Mouse (Mus musculus): ENCODE results near the gene Timm50. TPM values are rescaled to one million over a fixed set of nuclear protein-coding genes. Genes with fewer than 3 reads are reported as not detected.

Timm50 gene
- polyA plus RNA-seq, 1 experiment from 2014 or later: 174 TPM

- Histone ChIP-seq H3K27ac (no peak overlapping the region), H3K4me1 (no peaks in the 10 kb centered on the region), H3K4me3 (no peak overlapping the region), H3K9ac (no peak overlapping the region), H3K4me2 (replicated peaks) (no peak overlapping the region), H3K36me3 (peaks cover 98% of the 10 kb centered on the region), H3K27me3 (replicated peaks) (no peaks in the 10 kb centered on the region), H3K9me3 (no peaks in the 10 kb centered on the region)
- 94% methylated on average over 17 of the region's 17 CpGs for WGBS
- no peak for ATAC-seq (ENCODE audit: low FRiP score, low read depth)
Measured at GRCm38 (mm10) chr7:28318714-28319113, 6.8 kb upstream of the Timm50 start.

- no peak for ATAC-seq (ENCODE audit: low FRiP score, low read depth)
- Histone ChIP-seq H3K9me3 (no peaks in the 10 kb centered on the region), H3K27ac (no peak overlapping the region), H3K4me3 (no peak overlapping the region), H3K4me1 (no peaks in the 10 kb centered on the region), H3K4me2 (replicated peaks) (no peak overlapping the region), H3K27me3 (replicated peaks) (no peaks in the 10 kb centered on the region), H3K9ac (no peak overlapping the region), H3K36me3 (peaks cover 91% of the 10 kb centered on the region)
- 91% methylated on average over 3 of the region's 3 CpGs for WGBS
Measured at GRCm38 (mm10) chr7:28318036-28318435, 6.2 kb upstream of the Timm50 start.

GRCm38 (mm10) chr7:28311151-28311925 is 534 bp downstream of the Timm50 start:
- peak; percentile 59 for ATAC-seq (ENCODE audit: low FRiP score, low read depth)
- H3K27me3 ChIP-seq (replicated peaks): no peaks in the 10 kb centered on the region
- H3K36me3 ChIP-seq: peaks cover 65% of the 10 kb centered on the region

GRCm38 (mm10) chr7:28309737-28310136 is 2.1 kb downstream of the Timm50 start:
- peak overlapping the region; percentile 2; the same call in 1 of the 2 replicates for H3K9ac ChIP-seq
- no peaks in the 10 kb centered on the region for H3K27me3 ChIP-seq (replicated peaks)
- H3K4me2 ChIP-seq (replicated peaks): peak overlapping the region; percentile 95
- 41% methylated on average over 9 of the region's 9 CpGs for WGBS
- no peak for ATAC-seq (ENCODE audit: low FRiP score, low read depth)
- H3K36me3 ChIP-seq: peaks cover 65% of the 10 kb centered on the region
- H3K9me3 ChIP-seq: no peaks in the 10 kb centered on the region
- peaks cover 22% of the 10 kb centered on the region for H3K4me1 ChIP-seq
- peak overlapping the region; percentile 7; the same call in 1 of the 2 replicates for H3K4me3 ChIP-seq
- no peak overlapping the region; the same call in 1 of the 2 replicates for H3K27ac ChIP-seq

More at GRCm38 (mm10) chr7:28311151-28311925, 534 bp downstream of the Timm50 start:
- peak overlapping the region; percentile 95 for H3K4me2 ChIP-seq (replicated peaks)
- H3K9ac ChIP-seq: peak overlapping the region; percentile 82
- 0 out of 2 replicates have a peak overlapping the region, but pooled peaks have one; percentile 5 for H3K27ac ChIP-seq
- no peaks in the 10 kb centered on the region for H3K9me3 ChIP-seq
- 6% methylated on average over 35 of the region's 35 CpGs for WGBS
- H3K4me3 ChIP-seq: peak overlapping the region; percentile 76
- H3K4me1 ChIP-seq: peaks cover 22% of the 10 kb centered on the region

GRCm38 (mm10) chr7:28306216-28306615 is 5.7 kb downstream of the Timm50 start:
- Histone ChIP-seq H3K9ac (no peak overlapping the region), H3K27me3 (replicated peaks) (no peaks in the 10 kb centered on the region), H3K4me1 (peaks cover 35% of the 10 kb centered on the region), H3K36me3 (peaks cover 57% of the 10 kb centered on the region), H3K4me2 (replicated peaks) (no peak overlapping the region), H3K4me3 (no peak overlapping the region), H3K9me3 (no peaks in the 10 kb centered on the region), H3K27ac (no peak overlapping the region)
- 94% methylated on average over 8 of the region's 8 CpGs for WGBS
- no peak for ATAC-seq (ENCODE audit: low FRiP score, low read depth)

DNA sequence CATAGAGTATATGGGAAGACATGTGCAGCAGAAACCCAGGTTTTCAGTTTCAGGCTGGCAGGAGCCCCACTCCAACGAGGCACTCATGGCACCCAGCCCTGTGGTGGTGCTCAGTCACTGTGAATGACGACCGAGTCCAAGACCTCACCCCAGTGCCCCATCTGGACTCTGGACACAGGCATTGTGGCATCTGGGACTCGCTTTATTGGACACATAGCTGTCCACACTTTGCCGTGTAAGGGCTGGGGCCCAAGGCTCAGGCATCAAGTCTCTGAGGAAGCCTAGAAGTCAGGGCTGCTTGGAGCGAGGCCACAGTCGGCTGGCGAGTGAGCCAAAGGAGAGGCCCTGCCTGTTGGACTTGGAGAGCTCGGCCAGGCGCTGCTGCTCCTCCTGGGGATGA is 6.2 kb downstream of the Timm50 start:
- Histone ChIP-seq H3K4me1 (peaks cover 29% of the 10 kb centered on the region), H3K36me3 (peaks cover 57% of the 10 kb centered on the region), H3K27ac (no peak overlapping the region)

GRCm38 (mm10) chr7:28301616-28302433 is 10.0 kb downstream of the Timm50 start, which contains the start of gene Dll3:
Dll3 (minus strand) TSS chr7:28302238.
- peak within 1 kb of the TSS; percentile 85 for H3K9ac ChIP-seq
- H3K9me3 ChIP-seq: no peaks in the 10 kb centered on the region
- 1% methylated on average over 30 of the region's 30 CpGs for WGBS
- peaks cover 8% of the 10 kb centered on the region; the same call in 1 of the 2 replicates for H3K27me3 ChIP-seq (replicated peaks)
- ATAC-seq (ENCODE audit: low FRiP score, low read depth): peak; percentile 83
- H3K4me2 ChIP-seq (replicated peaks): peak within 1 kb of the TSS; percentile 72
- H3K27ac ChIP-seq: peak within 1 kb of the TSS; percentile 77
- H3K4me1 ChIP-seq: peaks cover 28% of the 10 kb centered on the region
- H3K4me3 ChIP-seq: peak within 1 kb of the TSS; percentile 60
- peaks cover 22% of the 10 kb centered on the region for H3K36me3 ChIP-seq

More for the DNA sequence above, 6.2 kb downstream of the Timm50 start:
- no peak overlapping the region for H3K4me3 ChIP-seq
- ATAC-seq (ENCODE audit: low FRiP score, low read depth): no peak
- no peak overlapping the region for H3K9ac ChIP-seq
- no peaks in the 10 kb centered on the region for H3K9me3 ChIP-seq
- no peaks in the 10 kb centered on the region for H3K27me3 ChIP-seq (replicated peaks)
- WGBS: 94% methylated on average over 10 of the region's 10 CpGs
- H3K4me2 ChIP-seq (replicated peaks): no peak overlapping the region

GRCm38 (mm10) chr7:28298837-28299625 is 12.8 kb downstream of the Timm50 start:
- H3K4me2 ChIP-seq (replicated peaks): peak overlapping the region; percentile 72
- peaks cover 27% of the 10 kb centered on the region for H3K27me3 ChIP-seq (replicated peaks)
- H3K27ac ChIP-seq: no peak overlapping the region
- H3K9ac ChIP-seq: peak overlapping the region; percentile 22; the same call in 1 of the 2 replicates
- peaks cover 45% of the 10 kb centered on the region for H3K4me1 ChIP-seq
- no peaks in the 10 kb centered on the region for H3K36me3 ChIP-seq
- WGBS: 16% methylated on average over 43 of the region's 43 CpGs
- H3K4me3 ChIP-seq: peak overlapping the region; percentile 18; the same call in 1 of the 2 replicates
- no peak for ATAC-seq (ENCODE audit: low FRiP score, low read depth)
- H3K9me3 ChIP-seq: no peaks in the 10 kb centered on the region

GRCm38 (mm10) chr7:28294481-28294880 is 17.4 kb downstream of the Timm50 start:
- Histone ChIP-seq H3K27ac (no peak overlapping the region), H3K4me3 (peak overlapping the region; percentile 45), H3K4me1 (peaks cover 44% of the 10 kb centered on the region), H3K4me2 (replicated peaks) (peak overlapping the region; percentile 85), H3K27me3 (replicated peaks) (peaks cover 59% of the 10 kb centered on the region), H3K9ac (peak overlapping the region; percentile 56), H3K9me3 (no peaks in the 10 kb centered on the region), H3K36me3 (peaks cover 4% of the 10 kb centered on the region; the same call in 1 of the 2 replicates)
- peak; percentile 23; the same call in 1 of the 2 replicates for ATAC-seq (ENCODE audit: low FRiP score, low read depth)
- 3% methylated on average over 63 of the region's 63 CpGs for WGBS

- Histone ChIP-seq H3K4me2 (replicated peaks) (peak within 1 kb of the TSS; percentile 60), H3K4me1 (peaks cover 38% of the 10 kb centered on the region), H3K27me3 (replicated peaks) (peaks cover 53% of the 10 kb centered on the region), H3K9me3 (no peaks in the 10 kb centered on the region), H3K9ac (peak within 1 kb of the TSS; percentile 44), H3K4me3 (peak within 1 kb of the TSS; percentile 27), H3K36me3 (peaks cover 4% of the 10 kb centered on the region; the same call in 1 of the 2 replicates), H3K27ac (no peak within 1 kb of the TSS)
- WGBS: under 1% methylated on average over 52 of the region's 52 CpGs
- ATAC-seq (ENCODE audit: low FRiP score, low read depth): peak; percentile 45
Measured at GRCm38 (mm10) chr7:28290638-28291590, 21.0 kb downstream of the Timm50 start, which contains the start of gene Selenov. Selenov (minus strand) TSS chr7:28291186.
